Mouse (Mus musculus) intestine, embryonic 16.5 days (tissue): ENCODE measurements at regions not wholly inside any gene's neighbourhood (a gene's known extent, or its start where the extent isn't known, plus 50 kb on each side); places are given as distances from the start of the nearest gene placed in this dataset.

ENCODE experiments used
- ATAC-seq: fragments of 200-750 bp; cut with Nextera tagmentation; 2 replicates; pipeline ENCODE4 v1.8.0; 2017; ENCODE audit warnings: moderate TSS enrichment, moderate library complexity
- H3K27ac ChIP-seq: fragments of 300-500 bp; sonication (generic); 2 replicates; pipeline ENCODE4 v1.5.1; 2014; ENCODE audit warnings: mild to moderate bottlenecking, low read length
- H3K27me3 ChIP-seq: fragments of 300-500 bp; sonication (generic); replicated peaks from 2 replicates; pipeline ENCODE4 v1.6.1; 2014; ENCODE audit warnings: low read length, control low read depth, mixed read lengths; ENCODE audit not compliant: control insufficient read depth, insufficient read depth
- H3K36me3 ChIP-seq: fragments of 300-500 bp; sonication (generic); 2 replicates; pipeline ENCODE4 v1.6.1; 2014; ENCODE audit warnings: low read length, control low read depth; ENCODE audit not compliant: control insufficient read depth, insufficient read depth
- H3K4me1 ChIP-seq: fragments of 300-500 bp; sonication (generic); 2 replicates; pipeline ENCODE4 v1.6.1; 2014; ENCODE audit warnings: low read length, control low read depth, mixed read lengths; ENCODE audit not compliant: control insufficient read depth, insufficient read depth
- H3K4me2 ChIP-seq: fragments of 300-500 bp; sonication (generic); 2 replicates; pipeline ENCODE4 v1.6.1; 2014; ENCODE audit warnings: low read depth, low read length, control low read depth
- H3K4me3 ChIP-seq: fragments of 300-500 bp; sonication (generic); 2 replicates; pipeline ENCODE4 v1.5.1; 2014; ENCODE audit warnings: mild to moderate bottlenecking, low read length
- H3K9ac ChIP-seq: fragments of 300-500 bp; sonication (generic); 2 replicates; pipeline ENCODE4 v1.6.1; 2014; ENCODE audit warnings: low read depth, low read length
- H3K9me3 ChIP-seq: fragments of 300-500 bp; sonication (generic); 2 replicates; pipeline ENCODE4 v1.6.1; 2016; ENCODE audit warnings: low read length, control low read depth; ENCODE audit not compliant: control insufficient read depth
- WGBS: fragments of 180-500 bp; shearing (Covaris S2); extraction: QIAGEN DNeasy Blood & Tissue Kit; methylation state at CpG from one replicate; pipeline ENCODE4 v1.1.7; 2014; 5-methylcytosine and 5-hydroxymethylcytosine counted together

- H3K27ac ChIP-seq, result no peak overlapping the region
These were observed 138.3 kb upstream of the Zfp648 start for GRCm38 (mm10) chr1:154062666-154063065.

GRCm38 (mm10) chr1:154064633-154065032 is 136.4 kb upstream of the Zfp648 start:
- no peak for ATAC-seq
- WGBS, result 87% methylated on average over 5 of the region's 5 CpGs
- Histone ChIP-seq H3K27ac (no peak overlapping the region), H3K9ac (no peak overlapping the region), H3K4me3 (no peak overlapping the region), H3K27me3 (no peaks in the 10 kb centered on the region), H3K36me3 (no peaks in the 10 kb centered on the region), H3K9me3 (no peaks in the 10 kb centered on the region), H3K4me1 (no peaks in the 10 kb centered on the region), H3K4me2 (no peak overlapping the region)

More at GRCm38 (mm10) chr1:154062666-154063065, 138.3 kb upstream of the Zfp648 start:
- ATAC-seq, result no peak
- Histone ChIP-seq H3K4me1 (no peaks in the 10 kb centered on the region), H3K9me3 (no peaks in the 10 kb centered on the region), H3K4me2 (no peak overlapping the region), H3K4me3 (no peak overlapping the region), H3K27me3 (no peaks in the 10 kb centered on the region), H3K36me3 (no peaks in the 10 kb centered on the region), H3K9ac (no peak overlapping the region)
- 84% methylated on average over 7 of the region's 7 CpGs for WGBS

DNA sequence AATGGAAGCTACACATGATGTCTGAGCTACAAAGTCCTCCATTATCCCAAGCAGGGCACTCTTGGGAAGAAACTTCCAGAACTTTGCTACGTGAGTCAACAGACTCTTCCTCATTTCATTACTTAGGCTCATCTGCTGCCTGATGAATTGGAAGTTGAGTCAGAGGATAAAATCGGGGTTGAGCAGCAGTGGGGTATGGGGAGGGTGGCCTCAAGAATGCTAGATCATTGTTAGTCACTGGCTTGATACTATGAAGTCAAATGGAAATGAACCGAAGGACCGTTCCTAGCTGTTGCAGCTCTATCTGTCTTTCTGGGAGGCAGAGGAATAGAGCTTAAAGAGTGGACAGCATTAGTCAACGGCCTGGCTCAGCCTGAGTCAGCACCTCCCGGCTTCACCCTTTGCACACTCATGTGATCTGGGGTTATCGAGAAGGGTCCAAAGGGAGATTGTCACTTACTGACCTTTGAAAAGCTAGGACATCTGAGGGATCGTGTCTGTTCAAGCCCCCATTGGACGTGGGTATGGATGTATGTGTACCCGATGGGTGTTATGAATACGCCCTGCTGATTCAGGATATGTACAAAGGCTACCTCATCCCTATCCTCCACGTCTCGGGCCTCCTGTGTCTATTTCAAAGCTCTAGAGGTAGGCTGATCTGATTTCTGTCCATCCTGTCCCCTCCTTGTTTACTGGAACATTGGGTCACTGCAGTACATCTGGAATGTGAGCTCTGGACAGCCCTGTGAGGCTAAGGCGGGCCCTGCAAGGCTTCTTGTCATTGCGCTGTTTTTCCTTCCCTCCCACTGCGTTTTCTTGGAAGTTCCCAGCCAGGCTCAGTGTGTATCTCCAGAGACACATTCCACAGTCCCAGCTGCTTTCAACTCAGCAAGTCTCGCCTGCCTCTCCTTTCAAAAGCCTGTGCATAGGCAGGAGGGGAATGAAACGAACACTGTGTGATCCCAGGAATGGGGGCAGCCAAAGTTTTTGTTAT is 135.4 kb upstream of the Zfp648 start:
- ATAC-seq, result no peak
- H3K4me3 ChIP-seq, result no peak overlapping the region
- no peaks in the 10 kb centered on the region for H3K4me1 ChIP-seq
- no peak overlapping the region for H3K27ac ChIP-seq
- H3K9ac ChIP-seq, result no peak overlapping the region
- 79% methylated on average over 18 of the region's 18 CpGs for WGBS
- no peaks in the 10 kb centered on the region for H3K27me3 ChIP-seq
- no peak overlapping the region for H3K4me2 ChIP-seq
- no peaks in the 10 kb centered on the region for H3K9me3 ChIP-seq
- H3K36me3 ChIP-seq, result no peaks in the 10 kb centered on the region

GRCm38 (mm10) chr1:154067856-154068255 is 133.1 kb upstream of the Zfp648 start:
- ATAC-seq, result no peak
- H3K4me1 ChIP-seq, result no peaks in the 10 kb centered on the region
- H3K9me3 ChIP-seq, result no peaks in the 10 kb centered on the region
- H3K4me2 ChIP-seq, result no peak overlapping the region
- WGBS, result 95% methylated on average over 1 of the region's 1 CpGs
- H3K27me3 ChIP-seq, result no peaks in the 10 kb centered on the region
- H3K27ac ChIP-seq, result no peak overlapping the region
- no peaks in the 10 kb centered on the region for H3K36me3 ChIP-seq
- no peak overlapping the region for H3K4me3 ChIP-seq
- no peak overlapping the region for H3K9ac ChIP-seq

- no peak overlapping the region for H3K9ac ChIP-seq
- H3K27me3 ChIP-seq, result no peaks in the 10 kb centered on the region
- no peaks in the 10 kb centered on the region for H3K4me1 ChIP-seq
- no peaks in the 10 kb centered on the region for H3K9me3 ChIP-seq
- H3K4me3 ChIP-seq, result no peak overlapping the region
- H3K36me3 ChIP-seq, result no peaks in the 10 kb centered on the region
- H3K27ac ChIP-seq, result no peak overlapping the region
- WGBS, result 74% methylated on average over 1 of the region's 1 CpGs
- ATAC-seq, result no peak
- no peak overlapping the region for H3K4me2 ChIP-seq
These were observed 126.7 kb upstream of the Zfp648 start for GRCm38 (mm10) chr1:154074270-154074669.

DNA sequence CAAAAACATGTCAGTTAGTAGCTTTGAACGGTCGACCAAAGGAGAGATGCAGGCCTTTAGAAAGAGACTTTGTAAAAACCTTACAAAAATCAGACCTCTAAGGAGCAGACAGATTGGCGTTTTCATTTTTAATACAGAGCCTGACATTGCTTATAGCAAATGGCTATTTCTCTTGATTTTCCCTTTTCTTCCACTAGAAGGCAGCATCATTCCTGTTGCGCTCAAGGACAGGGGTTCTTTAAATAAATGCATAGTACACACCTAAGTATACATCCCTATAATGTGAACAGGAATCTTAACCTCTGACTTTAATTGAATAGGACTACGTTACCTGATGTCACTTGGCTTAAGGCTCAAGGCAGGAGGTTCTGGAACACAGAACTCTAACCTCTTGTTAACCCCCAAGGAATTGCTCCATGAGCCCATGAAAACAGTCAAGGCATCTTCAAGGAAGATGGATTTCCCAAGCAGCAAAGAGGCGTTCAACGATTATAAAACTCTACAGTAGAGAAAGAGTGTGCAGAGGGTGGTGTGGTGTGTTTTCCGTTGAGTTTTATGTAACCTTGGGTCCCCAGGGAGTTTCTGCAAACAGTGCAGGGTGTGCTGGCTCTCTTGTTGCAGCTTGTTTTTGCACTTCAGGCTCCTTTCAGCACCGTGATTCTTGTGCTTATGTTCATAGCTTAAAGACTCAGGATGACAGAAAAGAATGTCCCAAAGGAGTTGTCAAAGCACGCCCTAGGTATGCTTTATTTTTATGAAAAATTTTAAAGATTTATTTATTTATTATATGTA is 124.1 kb upstream of the Zfp648 start:
- Histone ChIP-seq H3K9ac (no peak overlapping the region), H3K36me3 (no peaks in the 10 kb centered on the region), H3K4me1 (no peaks in the 10 kb centered on the region), H3K27me3 (no peaks in the 10 kb centered on the region), H3K4me3 (no peak overlapping the region), H3K9me3 (no peaks in the 10 kb centered on the region), H3K27ac (no peak overlapping the region), H3K4me2 (no peak overlapping the region)
- no peak for ATAC-seq
- WGBS, result 71% methylated on average over 10 of the region's 10 CpGs

- Histone ChIP-seq H3K4me3 (no peak overlapping the region), H3K4me2 (no peak overlapping the region), H3K36me3 (no peaks in the 10 kb centered on the region), H3K27me3 (no peaks in the 10 kb centered on the region), H3K9me3 (no peaks in the 10 kb centered on the region), H3K27ac (no peak overlapping the region), H3K9ac (no peak overlapping the region), H3K4me1 (no peaks in the 10 kb centered on the region)
- ATAC-seq, result peak; percentile 74
- WGBS, result 55% methylated on average over 10 of the region's 10 CpGs
These were observed 120.2 kb upstream of the Zfp648 start for GRCm38 (mm10) chr1:154080505-154081380.

- Histone ChIP-seq H3K4me2 (no peak overlapping the region), H3K9me3 (no peaks in the 10 kb centered on the region), H3K4me3 (no peak overlapping the region), H3K27ac (no peak overlapping the region), H3K4me1 (no peaks in the 10 kb centered on the region), H3K27me3 (no peaks in the 10 kb centered on the region), H3K9ac (no peak overlapping the region), H3K36me3 (no peaks in the 10 kb centered on the region)
- ATAC-seq, result no peak
These were observed 114.8 kb upstream of the Zfp648 start for GRCm38 (mm10) chr1:154086145-154086544.

DNA sequence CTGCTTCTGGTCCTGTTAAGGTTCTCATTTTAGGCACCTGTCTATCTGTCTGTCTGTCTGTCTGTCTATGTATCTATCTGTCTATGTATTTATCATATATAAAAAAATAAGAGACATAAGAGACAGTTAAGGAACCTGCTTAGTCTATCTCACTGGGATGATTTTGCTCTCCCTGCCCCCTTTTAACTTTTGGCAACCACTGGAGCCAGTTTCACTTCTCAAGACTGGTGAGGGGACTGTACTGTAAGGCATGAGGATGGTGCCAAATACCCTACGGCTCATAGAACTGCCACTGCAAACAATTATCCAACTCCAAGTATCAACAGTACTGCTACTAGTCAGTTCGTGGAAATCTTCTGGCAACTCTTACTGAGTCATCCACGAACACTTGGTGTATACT is 111.2 kb upstream of the Zfp648 start:
- Histone ChIP-seq H3K27me3 (no peaks in the 10 kb centered on the region), H3K4me2 (no peak overlapping the region), H3K27ac (no peak overlapping the region), H3K4me3 (no peak overlapping the region), H3K9me3 (no peaks in the 10 kb centered on the region), H3K9ac (no peak overlapping the region), H3K4me1 (no peaks in the 10 kb centered on the region), H3K36me3 (no peaks in the 10 kb centered on the region)
- WGBS, result 91% methylated on average over 3 of the region's 3 CpGs
- no peak for ATAC-seq
